Mouse (Mus musculus) kidney, postnatal 25 days (tissue): ENCODE measurements around the gene Epha8.
A peak's percentile ranks its signal among the peaks of the same experiment; 100 is the strongest.

Experiments used
- DNase-seq, 2 experiments: peaks; one replicate each; pipeline ENCODE4 v3.0.0; 2021; ENCODE audit warnings: mixed read lengths in 2 of 2

Epha8 gene

GRCm38 (mm10) chr4:136904767-136905539 lies 51.7 kb downstream of the Epha8 start:
- DNase-seq: no peak

GRCm38 (mm10) chr4:136899154-136899553 lies 57.5 kb downstream of the Epha8 start:
- DNase-seq: no peak

GRCm38 (mm10) chr4:136898637-136899036 lies 58.0 kb downstream of the Epha8 start, which contains the start of gene C1qa:
Gene C1qa, minus strand, starts transcription at chr4:136898803.
- DNase-seq: no peak

- DNase-seq: no peak
Measured at GRCm38 (mm10) chr4:136898084-136898598, 58.5 kb downstream of the Epha8 start.

GRCm38 (mm10) chr4:136896461-136896860 lies 60.2 kb downstream of the Epha8 start:
- no peak for DNase-seq

- DNase-seq: no peak
Measured at GRCm38 (mm10) chr4:136895861-136896260, 60.8 kb downstream of the Epha8 start.

GRCm38 (mm10) chr4:136894821-136895220 lies 61.8 kb downstream of the Epha8 start:
- no peak for DNase-seq

- DNase-seq: peak in 1 of 2 experiments; percentile 25
Measured at GRCm38 (mm10) chr4:136893691-136894543, 62.7 kb downstream of the Epha8 start.

GRCm38 (mm10) chr4:136892811-136893210 lies 63.8 kb downstream of the Epha8 start, which contains the start of gene C1qc:
Gene C1qc, minus strand, starts transcription at chr4:136893065.
- DNase-seq: no peak

GRCm38 (mm10) chr4:136892371-136892770 lies 64.2 kb downstream of the Epha8 start:
- no peak for DNase-seq

GRCm38 (mm10) chr4:136891115-136891514 lies 65.5 kb downstream of the Epha8 start:
- DNase-seq: no peak

- DNase-seq: no peak
Measured at GRCm38 (mm10) chr4:136889981-136890380, 66.6 kb downstream of the Epha8 start.

- no peak for DNase-seq
Measured at GRCm38 (mm10) chr4:136887714-136888113, 68.9 kb downstream of the Epha8 start.

GRCm38 (mm10) chr4:136886101-136886500 lies 70.5 kb downstream of the Epha8 start, which contains the start of gene C1qb:
Gene C1qb, minus strand, starts transcription at chr4:136886187.
- no peak for DNase-seq
